8 mouse cellular contexts compared by ENCODE assay signal in the genomic region with DNA sequence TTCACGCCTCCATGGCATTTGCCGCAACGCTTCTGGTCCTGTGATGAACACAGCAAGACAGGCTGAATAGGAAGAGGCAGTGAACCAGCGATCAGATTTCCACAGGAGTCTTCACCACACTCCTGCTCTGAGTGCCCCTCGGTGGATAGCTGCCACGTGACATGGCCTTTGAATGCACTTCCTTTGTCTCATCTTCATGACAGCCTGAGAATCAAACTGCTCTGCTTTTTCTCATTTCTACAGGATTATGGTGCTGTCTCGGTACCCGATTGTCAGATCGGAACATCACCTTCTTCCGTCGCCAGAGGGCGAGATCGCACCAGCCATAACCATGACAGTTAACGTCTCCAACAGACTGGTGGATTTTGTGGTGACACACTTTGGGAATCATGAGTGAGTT. TPM values are rescaled to one million over a fixed set of nuclear protein-coding genes. Genes with fewer than 3 reads are reported as not detected.
DNase-seq lines count a peak whose midpoint lies in the region; ATAC-seq lines count a peak whose summit lies in the region.
"Had no signal": no experiment of that assay in that cellular context is flagged by ENCODE, and none has a peak within 500 bp of the region (broad histone marks: within the 10 kb centered on the region; RNA-seq: fewer than 3 reads in every experiment).

No protein-coding gene starts in this region.

- H3K36me3 ChIP-seq in midbrain, embryonic 13.5 days = no peaks in the 10 kb centered on the region

- peak; percentile 88 for DNase-seq in adipocyte (ENCODE audit: low spot score)
- DNase-seq in cerebellum, postnatal 10 days = peak; percentile 91
- DNase-seq in frontal cortex, postnatal 36 days (ENCODE audit: low spot score in 2 of 2) = peak; percentile 83 to 94
- peak; percentile 80 to 85 for DNase-seq in left cerebral cortex, postnatal 10 days (ENCODE audit: extremely low spot score in 1 of 2, low spot score in 2 of 2)
- peak; percentile 34 to 70 for DNase-seq in spleen, postnatal 4 days (ENCODE audit: low spot score in 2 of 2)

- no peak overlapping the region for H3K4me3 ChIP-seq in midbrain, embryonic 13.5 days (replicated peaks)

- WGBS in midbrain, embryonic 13.5 days = 17% methylated on average over 14 of the region's 14 CpGs

- H3K4me1 ChIP-seq in midbrain, embryonic 13.5 days (replicated peaks) = no peaks in the 10 kb centered on the region

- intact Hi-C loops in left cerebral cortex, postnatal 10 days (cut with DNase I) = loop anchor here (5.0 kb wide), 1 partner anchor 106 kb away; no protein-coding TSS in a partner anchor

- H3K9me3 ChIP-seq in midbrain, embryonic 13.5 days = no peaks in the 10 kb centered on the region

- no peak overlapping the region for H3K9ac ChIP-seq in midbrain, embryonic 13.5 days (replicated peaks)

- H3K27ac ChIP-seq in midbrain, embryonic 13.5 days = peak overlapping the region; percentile 41; the same call in 1 of the 2 replicates

- no peaks in the 10 kb centered on the region for H3K27me3 ChIP-seq in midbrain, embryonic 13.5 days

- H3K4me2 ChIP-seq in midbrain, embryonic 13.5 days (replicated peaks) = peak overlapping the region; percentile 27

- peak; percentile 70 for ATAC-seq in inflammation-experienced regulatory T-cells, adult 6 months
- peak; percentile 92 for ATAC-seq in midbrain, embryonic 13.5 days

RNA-seq across cellular contexts. Expression of gene Cwh43, which starts 25.7 kb away (rescaled TPM):
- polyA plus RNA-seq in inflammation-experienced regulatory T-cells, adult 6 months (2017; shearing (Covaris generic)) = not detected
- 1 to 10 TPM; 6.7 to 8.2 TPM for total RNA-seq in left cerebral cortex, postnatal 10 days (2021)
- 0.35 TPM in 1 of 2 replicates, not detected in the other for polyA plus RNA-seq in midbrain, embryonic 13.5 days (2015; fragmentation: Nextera tagmentation; extraction: Ambion mirVana)
- total RNA-seq: neutrophil, adult 5-6 weeks had no signal

RNA-seq across cellular contexts. Expression of gene Dcun1d4, which starts 49.2 kb away (rescaled TPM):
- 10 to 100 TPM; 13.4 to 16.6 (median 14.3) TPM for polyA plus RNA-seq in inflammation-experienced regulatory T-cells, adult 6 months (2017; shearing (Covaris generic))
- total RNA-seq in left cerebral cortex, postnatal 10 days (2021) = 100 to 1,000 TPM; 102 to 110 TPM
- polyA plus RNA-seq in midbrain, embryonic 13.5 days (2015; fragmentation: Nextera tagmentation; extraction: Ambion mirVana) = 55.3 and 58.3 TPM in 2 replicates
